In the genomic region with DNA sequence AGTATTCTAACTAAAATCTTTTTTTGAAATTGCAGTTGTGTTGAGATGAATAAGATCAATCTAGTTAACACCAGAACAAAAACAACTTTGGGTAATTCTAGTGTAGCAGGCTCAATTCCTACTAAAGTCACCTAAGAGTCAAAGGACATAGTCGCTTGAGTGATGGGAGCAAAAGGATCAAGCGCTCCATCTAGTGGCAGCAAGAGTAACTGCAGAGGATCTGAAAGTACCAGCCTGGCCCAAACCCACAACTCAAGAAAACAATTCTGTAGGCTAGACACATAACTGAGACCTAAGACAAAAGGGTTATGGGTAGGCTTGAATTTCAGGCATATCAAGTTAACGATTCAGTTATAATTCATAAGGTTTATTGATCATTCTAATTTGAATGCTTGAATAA, we compare ENCODE assay signal across 8 mouse cellular contexts. TPM values are rescaled to one million over a fixed set of nuclear protein-coding genes. Genes with fewer than 3 reads are reported as not detected.
DNase-seq lines count a peak whose midpoint lies in the region; ATAC-seq and TF ChIP-seq lines count a peak whose summit lies in the region.
"Had no signal": no experiment of that assay in that cellular context is flagged by ENCODE, and none has a peak within 500 bp of the region (broad histone marks: within the 10 kb centered on the region; RNA-seq: fewer than 3 reads in every experiment).

No protein-coding gene starts in this region.

- no peaks in the 10 kb centered on the region for H3K4me1 ChIP-seq in ES-E14 (ENCODE audit: control insufficient read depth in 2 of 2, insufficient read depth in 2 of 2, low read length in 2 of 2, poor library complexity in 1 of 2)
- no peaks in the 10 kb centered on the region for H3K4me1 ChIP-seq in cerebellum, adult 2 months (ENCODE audit: control insufficient read depth, insufficient read depth, low read length)
- no peaks in the 10 kb centered on the region for H3K4me1 ChIP-seq in liver, embryonic 16.5 days (ENCODE audit: control insufficient read depth, low read depth, low read length)
- no peaks in the 10 kb centered on the region for H3K4me1 ChIP-seq in neural tube, embryonic 13.5 days (replicated peaks)

- H3ac ChIP-seq in C2C12 (ENCODE audit: control insufficient read depth, insufficient read length, low read depth): no peak overlapping the region

- no peak for TF ChIP-seq POLR2A in cerebellum, adult 2 months (IDR thresholded peaks at IDR 0.05; ENCODE audit: borderline replicate concordance, insufficient read depth, low read length)

- peak; percentile 32; the same call in 1 of the 2 replicates for ATAC-seq in liver, embryonic 16.5 days (ENCODE audit: low read depth)
- ATAC-seq in neural tube, embryonic 13.5 days (ENCODE audit: low read depth): peak; percentile 71

- H3K36me3 ChIP-seq in C2C12 (ENCODE audit: control insufficient read depth, insufficient read depth): no peaks in the 10 kb centered on the region
- no peaks in the 10 kb centered on the region for H3K36me3 ChIP-seq in ES-E14 (ENCODE audit: control insufficient read depth, insufficient read depth, low read length, poor library complexity, severe bottlenecking)
- H3K36me3 ChIP-seq in liver, embryonic 16.5 days (ENCODE audit: control insufficient read depth, insufficient read depth): no peaks in the 10 kb centered on the region
- no peaks in the 10 kb centered on the region for H3K36me3 ChIP-seq in neural tube, embryonic 13.5 days

- 1% methylated on average over 3 of the region's 3 CpGs for WGBS in cerebellum, adult 2 months
- WGBS in liver, embryonic 16.5 days (ENCODE audit: insufficient replicate concordance): under 1% methylated on average over 3 of the region's 3 CpGs
- WGBS in neural tube, embryonic 13.5 days: 2% methylated on average over 3 of the region's 3 CpGs

- TF ChIP-seq CTCF in C2C12 (IDR thresholded peaks at IDR 0.05; ENCODE audit: control insufficient read depth, insufficient read depth, insufficient read length): peak; percentile 60
- peak; percentile 80 for TF ChIP-seq CTCF in cerebellum, adult 2 months (IDR thresholded peaks at IDR 0.05; ENCODE audit: borderline replicate concordance, insufficient read depth, low read depth, low read length)

- H3K9me3 ChIP-seq in ES-E14 (ENCODE audit: control insufficient read depth, insufficient read depth, low read depth, low read length): no peaks in the 10 kb centered on the region
- H3K9me3 ChIP-seq in liver, embryonic 16.5 days (replicated peaks; ENCODE audit: control insufficient read depth, low read length): no peaks in the 10 kb centered on the region
- no peaks in the 10 kb centered on the region for H3K9me3 ChIP-seq in neural tube, embryonic 13.5 days

- DNase-seq in ES-E14 (ENCODE audit: low read depth, low spot score): peak; percentile 45
- peak; percentile 65 to 67 for DNase-seq in cerebellum, adult 2 months
- DNase-seq in forelimb bud, embryonic 11.5 days (ENCODE audit: low read depth, low spot score): peak; percentile 71
- peak; percentile 17 to 31 for DNase-seq in kidney, adult 8-10 months

- no peaks in the 10 kb centered on the region for H3K79me2 ChIP-seq in C2C12 (ENCODE audit: control insufficient read depth, insufficient read depth)

- no peak overlapping the region for H3K27ac ChIP-seq in ES-E14 (ENCODE audit: insufficient read depth, low read depth, low read length, poor library complexity, severe bottlenecking)
- H3K27ac ChIP-seq in cerebellum, adult 2 months (ENCODE audit: insufficient read depth, low read length): no peak overlapping the region
- no peak overlapping the region for H3K27ac ChIP-seq in liver, embryonic 16.5 days (ENCODE audit: low read length)
- no peak overlapping the region for H3K27ac ChIP-seq in neural tube, embryonic 13.5 days (replicated peaks)

- H3K4me3 ChIP-seq in C2C12 (ENCODE audit: insufficient read depth, poor library complexity, severe bottlenecking) (no peak overlapping the region), ES-E14 (ENCODE audit: insufficient read depth in 1 of 2, low read depth in 1 of 2, low read length in 2 of 2, poor library complexity in 1 of 2, severe bottlenecking in 1 of 2) (no peak overlapping the region)
- no peak overlapping the region for H3K4me3 ChIP-seq in cerebellum, adult 2 months (replicated peaks; ENCODE audit: insufficient read depth, low read depth, low read length)
- no peak overlapping the region for H3K4me3 ChIP-seq in liver, embryonic 16.5 days (ENCODE audit: low read depth, low read length)
- no peak overlapping the region for H3K4me3 ChIP-seq in neural tube, embryonic 13.5 days

- no peaks in the 10 kb centered on the region for H3K79me3 ChIP-seq in C2C12 (ENCODE audit: low read depth)

- no peaks in the 10 kb centered on the region for H3K27me3 ChIP-seq in C2C12 (ENCODE audit: control insufficient read depth, insufficient read depth, insufficient read length)
- no peaks in the 10 kb centered on the region for H3K27me3 ChIP-seq in cerebellum, adult 2 months (ENCODE audit: control insufficient read depth, insufficient read depth, low read length)
- H3K27me3 ChIP-seq in liver, embryonic 16.5 days (ENCODE audit: control insufficient read depth, insufficient read depth, low read depth, low read length): no peaks in the 10 kb centered on the region
- H3K27me3 ChIP-seq in neural tube, embryonic 13.5 days: no peaks in the 10 kb centered on the region

- no peak overlapping the region for H3K9ac ChIP-seq in ES-E14 (ENCODE audit: insufficient read depth, low read depth, low read length, poor library complexity, severe bottlenecking)
- H3K9ac ChIP-seq in liver, embryonic 16.5 days (ENCODE audit: low read depth, low read length): no peak overlapping the region
- H3K9ac ChIP-seq in neural tube, embryonic 13.5 days: no peak overlapping the region

- in situ Hi-C loops in ES-E14 (cut with MboI; ENCODE audit: low sequenced_read_pairs in 2 of 2, unreplicated experiment in 2 of 2): loop anchor here in 1 of 2 experiments (5.0 kb wide), 1 partner anchor 248 kb away; no protein-coding TSS in a partner anchor

- no peak overlapping the region for H3K4me2 ChIP-seq in liver, embryonic 16.5 days (ENCODE audit: low read depth, low read length)
- H3K4me2 ChIP-seq in neural tube, embryonic 13.5 days: no peak overlapping the region

TF ChIP-seq in C2C12, 6 proteins besides CTCF, POLR2A, EP300 and RAD21:
- TF ChIP-seq USF1 (IDR thresholded peaks at IDR 0.05; ENCODE audit: low read depth) (no peak), CEBPB (IDR thresholded peaks at IDR 0.05; ENCODE audit: low read depth) (no peak), MYOD1 (IDR thresholded peaks at IDR 0.05; ENCODE audit: control insufficient read depth, insufficient read length, low read depth) (no peak), MYOG (IDR thresholded peaks at IDR 0.05; ENCODE audit: control insufficient read depth, extremely low read depth, insufficient read length) (no peak), MAX (IDR thresholded peaks at IDR 0.05) (no peak), FOSL1 (IDR thresholded peaks at IDR 0.05; ENCODE audit: insufficient read depth, low read length, poor library complexity, severe bottlenecking) (no peak)

TF ChIP-seq in ES-E14, 5 proteins besides CTCF, POLR2A, EP300 and RAD21:
- peak; percentile 95 for TF ChIP-seq ZC3H11A (IDR thresholded peaks at IDR 0.05; ENCODE audit: borderline replicate concordance, low read depth, low read length)
- no peak for TF ChIP-seq MAFK (IDR thresholded peaks at IDR 0.05; ENCODE audit: insufficient read depth, low read depth, low read length)

RNA-seq across cellular contexts. Expression of a gene that starts 20.9 kb away (rescaled TPM):
- 4.5 TPM for polyA plus RNA-seq in C2C12 (2012; fragmentation: generic; extraction: Trizol)
- total RNA-seq in ES-E14 (2012; rRNA removed): 44.8 and 50.3 TPM in 2 replicates
- polyA plus RNA-seq in cerebellum, adult 2 months (2012; rRNA removed): 30.3 and 30.6 TPM in 2 replicates
- 2.9 and 3.2 TPM in 2 replicates for polyA plus RNA-seq in liver, embryonic 16.5 days (2015; fragmentation: Nextera tagmentation; extraction: Ambion mirVana)
- 8.5 and 8.7 TPM in 2 replicates for polyA plus RNA-seq in neural tube, embryonic 13.5 days (2015; fragmentation: Nextera tagmentation; extraction: Ambion mirVana)

RNA-seq across cellular contexts. Expression of a gene that starts 57.8 kb away (rescaled TPM):
- polyA plus RNA-seq in C2C12 (2012; fragmentation: generic; extraction: Trizol): not detected
- total RNA-seq in ES-E14 (2012; rRNA removed): 0.16 and 0.27 TPM in 2 replicates
- polyA plus RNA-seq in cerebellum, adult 2 months (2012; rRNA removed): 0.03 TPM in 1 of 2 replicates, not detected in the other
- polyA plus RNA-seq in liver, embryonic 16.5 days (2015; fragmentation: Nextera tagmentation; extraction: Ambion mirVana): not detected in 2 replicates
- not detected in 2 replicates for polyA plus RNA-seq in neural tube, embryonic 13.5 days (2015; fragmentation: Nextera tagmentation; extraction: Ambion mirVana)
- polyA plus RNA-seq: large intestine, adult 2 months had no signal
